Mouse (Mus musculus) olfactory bulb, adult 2 months (tissue): ENCODE results near the gene Amn1.
"Not testable (repeated sequence)": the region's sequence is repeated elsewhere in the genome, so short reads cannot be mapped to it uniquely, and the experiment has no call there.

ENCODE experiments used
- CTCF ChIP-seq: fragments of 200-500 bp; IDR thresholded peaks from 2 replicates; pipeline ENCODE4 v1.5.1; 2012; ENCODE audit warnings: low read depth, mild to moderate bottlenecking, low read length, moderate library complexity; ENCODE audit not compliant: insufficient read depth
- POLR2A ChIP-seq: fragments of 200-500 bp; IDR thresholded peaks from 2 replicates; pipeline ENCODE4 v1.6.1; 2012; ENCODE audit warnings: mild to moderate bottlenecking, low read depth, low read length, moderate library complexity; ENCODE audit not compliant: insufficient read depth

DNA sequence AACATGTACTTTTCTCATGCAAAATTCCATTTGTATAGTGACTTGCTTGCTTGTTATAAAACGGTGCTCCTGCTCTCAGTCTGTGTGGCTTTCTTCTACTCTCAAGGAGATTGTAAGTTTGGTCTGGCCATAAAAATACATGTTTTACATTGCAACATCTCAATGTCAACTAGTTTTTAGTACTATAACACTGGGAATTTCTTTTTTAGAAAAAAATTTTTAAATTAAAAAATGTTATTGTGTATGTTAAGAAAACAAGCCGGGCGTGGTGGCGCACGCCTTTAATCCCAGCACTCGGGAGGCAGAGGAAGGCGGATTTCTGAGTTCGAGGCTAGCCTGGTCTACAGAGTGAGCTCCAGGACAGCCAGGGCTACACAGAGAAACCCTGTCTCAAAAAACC, 58.6 kb downstream of the Amn1 start, which contains the start of gene Gm10203:
- TF ChIP-seq POLR2A, CTCF: not testable (repeated sequence)
